Mouse (Mus musculus): ENCODE data around the gene Acot2.

DNA sequence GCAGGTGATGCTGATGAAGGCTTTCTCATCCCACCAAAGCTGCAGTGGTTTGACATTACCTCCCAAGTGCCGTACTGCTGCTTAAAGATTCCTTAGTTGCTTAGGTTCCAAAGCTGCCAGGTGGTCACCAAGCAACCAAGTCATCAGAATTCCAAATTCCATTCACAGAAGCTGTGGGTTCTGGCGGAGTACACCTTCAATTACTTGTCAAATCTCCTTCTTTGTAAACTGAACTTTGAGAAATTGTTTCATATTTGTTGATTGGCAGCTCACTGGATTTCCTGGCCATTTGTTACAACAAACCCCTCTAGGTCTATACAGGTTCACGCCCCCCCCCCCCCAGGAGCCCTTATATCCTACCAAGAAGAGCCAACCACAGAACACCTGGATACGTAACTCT lies 2.9 kb upstream of the Acot2 start, which contains the start of gene Heatr4:
- TF ChIP-seq POLR2A (IDR thresholded peaks at IDR 0.05; ENCODE audit: low read depth, low read length) (no peak), CTCF (IDR thresholded peaks at IDR 0.05; ENCODE audit: extremely low read depth, insufficient read depth, insufficient read length, insufficient replicate concordance) (no peak)

All from spleen, adult 2 months (tissue).